Mouse (Mus musculus): Measurements from ENCODE around the gene Ddx54.

- no peak for TF ChIP-seq ZNF384 (IDR thresholded peaks at IDR 0.05; ENCODE audit: low read depth, low read length)
- TF ChIP-seq ZC3H11A (IDR thresholded peaks at IDR 0.05; ENCODE audit: borderline replicate concordance, low read depth, low read length), result no peak
- no peak for TF ChIP-seq MAFK (IDR thresholded peaks at IDR 0.05; ENCODE audit: insufficient read depth, low read depth, low read length)
Measured at GRCm38 (mm10) chr5:120578504-120579081, 33.9 kb upstream of the Ddx54 start.

All from ES-E14 (cell line).